Mouse (Mus musculus): ENCODE results near the gene Pitpnb. TPM values are rescaled to one million over a fixed set of nuclear protein-coding genes. Genes with fewer than 3 reads are reported as not detected.

Gene Pitpnb
- total RNA-seq, 2 experiments from 2014 or later = 74.5 to 77.7 TPM

DNA sequence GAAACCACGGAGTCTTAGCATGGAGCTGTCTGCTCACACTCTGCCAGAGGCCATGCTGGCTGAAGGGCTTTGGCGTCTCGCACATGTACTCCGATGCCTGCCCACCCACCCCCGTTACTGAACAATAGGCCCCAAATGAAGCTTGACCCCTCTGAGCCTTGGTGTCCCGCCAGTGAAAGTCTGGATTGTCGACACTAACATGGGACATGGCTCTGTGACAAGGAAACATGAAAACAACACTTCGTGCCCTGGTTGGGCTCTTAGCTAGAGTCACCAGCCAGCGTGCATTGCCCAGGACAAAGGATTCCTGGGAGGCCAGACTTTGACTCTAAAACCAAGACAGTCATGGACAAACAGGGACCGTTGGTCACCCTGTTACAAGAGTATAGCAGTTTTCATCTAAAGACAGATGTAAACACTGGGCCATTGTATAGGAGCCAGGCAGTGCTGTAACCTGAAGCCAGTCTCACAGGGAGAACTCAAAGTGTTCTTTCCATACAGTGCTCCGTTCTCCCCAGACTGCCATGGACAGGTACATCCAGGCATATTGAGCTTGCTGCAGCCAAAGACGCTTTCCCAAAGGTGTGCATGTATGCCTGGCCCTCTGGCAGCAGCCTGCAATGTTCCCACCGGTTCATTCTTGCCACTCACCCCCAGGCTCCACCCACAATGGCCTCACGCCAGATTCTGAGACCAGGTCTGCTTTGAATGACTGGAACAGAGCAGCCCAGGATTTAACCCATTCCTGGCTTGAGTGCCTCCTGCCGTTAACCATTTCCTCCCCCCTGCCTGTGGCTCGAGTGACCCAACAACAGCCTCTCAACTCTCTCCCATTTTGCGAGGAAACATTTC is 63.0 kb downstream of the Pitpnb start:
- intact Hi-C loops (cut with DNase I) = no loop called here
- DNase-seq (ENCODE audit: extremely low spot score in 1 of 2, low spot score in 2 of 2) = peak in 1 of 2 experiments; percentile 85

DNA sequence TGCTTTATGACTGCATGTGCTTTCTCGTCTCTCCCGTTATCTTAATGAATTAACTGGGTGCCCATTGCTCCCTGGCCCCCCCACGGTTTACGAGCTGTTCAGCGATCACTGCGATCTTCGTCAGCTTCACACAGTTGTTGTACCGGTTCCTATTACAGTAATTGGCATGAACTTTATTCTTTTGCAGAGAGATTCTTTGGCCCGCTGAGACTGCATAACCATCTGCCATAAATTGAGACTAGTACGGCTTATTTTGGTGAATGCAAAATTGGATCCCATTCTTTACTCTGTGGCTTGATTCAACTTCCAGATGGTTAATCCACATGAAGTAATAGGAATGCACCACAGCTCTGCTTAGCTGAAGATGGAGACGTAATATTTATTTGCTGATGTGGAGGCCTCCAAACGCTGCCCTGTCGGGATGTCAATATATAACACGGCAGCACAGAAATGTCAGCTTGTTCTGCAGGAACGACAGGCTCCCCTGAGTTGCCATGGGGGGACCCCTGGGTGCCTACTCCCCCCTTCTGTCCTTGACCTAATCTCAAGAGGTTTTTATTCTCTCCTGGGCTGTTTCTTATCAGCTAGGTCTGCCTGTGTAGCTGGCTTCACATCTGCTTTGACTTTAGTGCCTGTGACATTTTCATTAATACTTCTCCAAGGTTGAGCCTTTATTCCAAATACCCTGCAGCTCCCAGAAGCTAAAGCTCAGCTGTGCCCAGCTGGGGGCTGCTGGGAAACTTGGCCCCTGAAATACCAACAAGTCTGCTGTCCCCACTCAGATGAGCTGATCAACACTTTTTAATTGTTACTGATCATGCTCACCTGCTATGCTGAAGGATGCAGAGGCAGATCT is 63.9 kb downstream of the Pitpnb start:
- intact Hi-C loops (cut with DNase I) = no loop called here
- no peak for DNase-seq (ENCODE audit: extremely low spot score in 1 of 2, low spot score in 2 of 2)

DNA sequence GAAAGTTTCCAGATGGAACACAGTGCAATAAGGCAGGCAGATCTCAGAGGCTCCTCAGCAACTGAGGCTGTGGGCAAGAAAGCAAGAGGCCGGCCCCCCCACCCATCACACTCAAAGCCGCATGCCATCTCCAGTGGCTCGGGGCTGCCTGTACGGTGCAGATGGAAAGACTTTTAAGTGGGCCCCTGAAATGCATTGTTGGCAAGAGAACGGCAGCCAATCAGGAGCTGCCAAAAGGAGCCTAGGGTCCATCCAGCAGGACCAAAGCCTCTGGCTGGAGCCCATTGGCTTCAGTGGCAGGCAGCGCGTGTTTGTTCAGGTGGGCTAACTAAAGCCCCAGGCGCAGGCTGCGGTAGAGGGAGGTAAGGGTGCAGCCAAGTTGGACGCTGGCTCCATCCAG is 65.2 kb downstream of the Pitpnb start:
- intact Hi-C loops (cut with DNase I) = no loop called here
- DNase-seq (ENCODE audit: extremely low spot score in 1 of 2, low spot score in 2 of 2) = no peak

DNA sequence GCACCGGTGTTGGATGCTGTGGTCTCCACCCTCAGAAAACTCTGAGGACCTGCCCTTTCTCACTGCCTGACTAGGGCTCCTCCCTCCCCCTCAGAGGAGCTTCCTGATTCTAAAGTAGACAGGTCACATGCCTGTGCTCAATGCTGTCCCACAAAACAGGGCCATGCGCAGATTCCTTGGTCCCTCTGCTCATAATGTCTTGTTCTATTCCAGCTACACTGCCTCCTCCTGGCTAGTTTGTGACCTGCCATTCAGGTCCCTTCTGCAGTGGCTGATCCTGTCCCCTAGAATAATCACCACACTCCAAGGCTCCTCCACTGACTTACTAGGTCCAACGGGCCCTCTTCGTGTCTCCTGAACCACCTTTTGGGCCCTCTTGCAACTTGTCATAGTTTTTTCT is 65.6 kb downstream of the Pitpnb start:
- intact Hi-C loops (cut with DNase I) = no loop called here
- no peak for DNase-seq (ENCODE audit: extremely low spot score in 1 of 2, low spot score in 2 of 2)

DNA sequence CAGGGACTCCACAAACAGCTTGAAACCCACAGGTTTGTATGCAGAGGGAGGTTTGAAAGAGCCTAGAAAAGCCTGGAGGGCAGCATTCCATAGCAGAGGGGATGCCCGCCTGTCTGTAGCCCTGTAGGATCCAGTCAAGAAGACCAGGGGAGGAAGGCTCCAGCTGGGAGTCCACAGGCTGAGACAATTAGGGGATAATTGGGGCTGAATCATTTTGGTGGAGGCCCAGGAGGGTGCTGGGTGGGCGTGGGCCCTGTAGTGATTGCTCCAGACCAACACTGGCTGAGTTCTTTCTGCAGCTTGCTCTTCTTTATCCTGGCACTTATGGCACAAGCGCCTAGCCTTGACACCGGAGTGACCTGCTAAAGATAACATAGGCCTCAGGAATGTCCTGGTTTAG is 67.9 kb downstream of the Pitpnb start:
- intact Hi-C loops (cut with DNase I) = no loop called here

DNA sequence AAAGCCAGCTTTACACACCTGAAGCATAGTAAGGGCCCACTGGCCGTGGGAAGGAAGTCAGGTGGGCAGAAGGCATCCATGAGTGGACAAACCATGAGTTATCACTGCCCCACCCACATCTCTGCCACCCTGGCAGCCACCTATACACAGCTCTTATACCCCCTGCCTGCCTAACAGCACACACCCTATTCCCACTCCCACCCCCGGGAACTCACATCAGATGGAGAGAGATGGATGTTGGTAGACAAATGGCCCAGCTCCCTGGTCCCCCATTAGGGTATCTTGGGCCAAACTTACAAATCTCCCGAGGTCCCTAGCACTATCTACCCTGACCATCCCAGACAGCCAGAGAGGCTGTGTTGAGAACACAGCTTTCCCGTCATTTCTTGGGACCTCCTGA is 68.7 kb downstream of the Pitpnb start:
- DNase-seq (ENCODE audit: extremely low spot score in 1 of 2, low spot score in 2 of 2) = no peak
- intact Hi-C loops (cut with DNase I) = no loop called here

More for the DNA sequence above, 67.9 kb downstream of the Pitpnb start:
- no peak for DNase-seq (ENCODE audit: extremely low spot score in 1 of 2, low spot score in 2 of 2)

DNA sequence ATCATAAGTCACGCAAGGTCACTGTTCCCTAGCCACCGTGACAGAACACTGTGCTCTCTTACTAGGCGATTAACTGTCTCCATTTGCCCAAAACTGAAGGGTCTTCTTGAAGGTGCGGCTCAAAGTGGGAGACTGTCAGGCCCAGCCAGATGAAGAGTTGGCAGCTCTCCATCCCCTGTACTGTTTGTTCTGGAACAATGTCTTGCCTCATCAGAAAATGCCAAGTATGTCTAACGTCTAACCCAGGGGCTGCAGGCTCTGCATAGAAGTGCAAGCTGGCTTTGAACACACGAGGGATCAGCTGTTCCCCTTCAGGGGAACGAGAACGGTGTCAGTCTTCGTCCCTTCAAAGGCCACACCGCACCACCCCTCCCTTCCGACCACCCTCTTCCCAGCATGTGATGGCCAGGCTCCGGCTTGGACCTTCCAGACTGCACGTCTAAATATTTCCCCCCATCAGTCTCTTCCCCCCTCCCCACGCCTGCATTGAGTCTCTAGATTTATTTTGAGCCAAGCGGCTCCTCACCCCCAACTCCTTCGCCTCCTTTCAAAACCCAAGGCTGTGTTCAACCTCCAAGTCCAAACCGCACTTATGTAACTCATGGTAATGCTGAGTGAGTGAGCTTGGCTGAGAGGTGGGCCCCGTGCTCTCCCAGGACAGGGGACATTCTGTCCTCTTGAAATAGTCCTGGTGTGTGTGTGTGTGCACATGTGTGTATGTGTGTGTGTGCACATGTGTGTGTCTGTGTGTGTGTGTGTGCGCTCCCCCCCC is 71.5 kb downstream of the Pitpnb start:
- intact Hi-C loops (cut with DNase I) = no loop called here
- DNase-seq (ENCODE audit: extremely low spot score in 1 of 2, low spot score in 2 of 2) = no peak

DNA sequence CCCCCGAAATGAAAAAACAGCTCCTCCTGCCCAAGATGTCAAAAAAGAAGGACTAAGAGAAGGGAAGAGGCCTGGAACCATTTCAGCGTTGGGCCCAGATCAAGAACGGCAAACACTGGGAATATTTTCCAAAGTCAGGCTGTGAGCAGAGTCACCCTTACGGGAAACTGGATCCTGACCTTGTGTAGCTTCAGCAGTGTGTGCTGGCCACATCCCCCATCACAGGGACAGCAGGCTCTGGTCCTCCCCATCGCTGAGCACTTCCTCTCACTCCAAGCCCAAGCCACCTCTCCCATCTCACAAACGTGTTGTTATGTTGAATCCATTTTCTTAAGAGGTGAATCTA is 72.1 kb downstream of the Pitpnb start:
- DNase-seq (ENCODE audit: extremely low spot score in 1 of 2, low spot score in 2 of 2) = no peak
- intact Hi-C loops (cut with DNase I) = no loop called here

DNA sequence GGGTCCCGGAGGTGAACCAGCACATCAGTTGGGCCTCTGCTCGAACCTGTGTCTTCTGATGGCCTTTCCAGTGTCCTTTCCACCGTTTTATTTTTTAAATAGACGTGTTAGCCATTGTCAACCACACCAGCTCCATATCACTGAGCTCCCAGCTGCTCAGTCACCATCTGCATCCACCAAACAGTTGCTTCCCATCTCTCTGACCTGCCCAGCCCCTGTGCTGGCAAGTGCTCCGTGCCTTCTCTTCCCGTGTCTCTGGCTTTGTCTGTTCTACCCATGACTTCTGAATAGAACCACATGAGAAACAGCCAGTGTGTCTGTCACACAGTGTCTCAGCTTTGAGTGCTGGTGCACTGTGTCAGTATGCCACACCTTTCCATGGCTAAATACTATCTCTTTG is 74.2 kb downstream of the Pitpnb start:
- DNase-seq (ENCODE audit: extremely low spot score in 1 of 2, low spot score in 2 of 2) = no peak
- intact Hi-C loops (cut with DNase I) = no loop called here

DNA sequence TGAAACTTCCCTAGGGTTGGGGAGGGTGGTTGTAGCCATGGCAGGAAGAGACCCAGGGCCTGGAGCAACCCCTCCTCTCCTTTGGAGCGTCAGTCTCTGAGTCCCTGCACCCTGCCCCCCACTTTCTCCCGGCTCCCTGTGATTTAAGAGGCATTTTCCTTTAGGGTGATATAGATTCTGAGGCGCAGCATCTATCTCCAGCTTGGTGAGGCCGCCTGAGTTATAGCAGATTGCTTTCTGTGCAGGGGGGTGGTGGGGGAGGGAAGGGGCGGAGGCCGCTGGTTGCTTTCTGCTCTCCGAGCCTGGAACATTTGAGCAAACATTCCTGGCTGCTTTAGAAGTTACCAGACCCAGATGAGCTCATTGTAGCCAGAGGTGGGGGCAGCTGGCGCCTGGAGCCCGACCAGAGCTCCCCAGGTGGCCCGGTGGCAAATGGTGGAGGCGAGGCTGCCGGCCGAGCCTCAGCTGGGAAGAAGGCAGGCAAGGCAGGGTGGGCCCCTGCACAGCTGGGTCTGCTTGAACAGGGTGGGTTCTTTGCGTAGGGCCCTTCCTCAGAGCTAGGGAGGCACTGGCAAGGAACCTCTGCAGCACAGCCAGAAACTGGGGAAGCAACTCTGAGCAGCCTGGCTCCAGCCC is 78.0 kb downstream of the Pitpnb start:
- intact Hi-C loops (cut with DNase I) = no loop called here
- DNase-seq (ENCODE audit: extremely low spot score in 1 of 2, low spot score in 2 of 2) = no peak

DNA sequence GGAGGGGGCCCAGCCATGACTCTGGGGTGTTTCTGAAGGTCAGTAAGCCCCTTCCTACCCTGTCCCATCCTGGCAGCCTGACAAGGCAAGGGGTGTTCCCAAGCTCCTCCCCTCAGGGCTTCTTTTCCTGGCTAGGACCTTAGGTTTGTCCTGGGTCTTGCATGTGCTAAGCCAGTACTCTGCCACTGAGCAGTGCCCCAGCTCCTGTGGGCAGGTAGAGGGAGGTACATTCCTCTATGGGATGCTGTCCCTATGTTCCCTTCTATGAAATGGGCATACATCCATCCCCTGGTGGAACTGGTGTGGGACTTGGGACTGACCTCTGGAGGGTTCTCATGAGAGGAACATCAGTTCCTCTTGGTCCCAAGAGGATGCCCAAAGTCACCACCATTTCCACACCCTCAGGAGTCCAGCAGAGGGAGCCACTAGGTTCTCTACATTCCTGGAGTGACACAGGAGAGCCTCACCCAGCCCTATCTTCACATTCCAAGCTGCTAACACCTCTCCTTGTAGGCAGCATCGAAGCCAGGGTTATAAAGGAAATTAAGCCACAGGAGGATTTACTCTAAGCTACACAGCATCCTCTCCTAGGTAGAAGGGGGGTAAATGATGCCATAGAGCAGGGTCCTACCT is 79.0 kb downstream of the Pitpnb start:
- intact Hi-C loops (cut with DNase I) = no loop called here
- no peak for DNase-seq (ENCODE audit: extremely low spot score in 1 of 2, low spot score in 2 of 2)

DNA sequence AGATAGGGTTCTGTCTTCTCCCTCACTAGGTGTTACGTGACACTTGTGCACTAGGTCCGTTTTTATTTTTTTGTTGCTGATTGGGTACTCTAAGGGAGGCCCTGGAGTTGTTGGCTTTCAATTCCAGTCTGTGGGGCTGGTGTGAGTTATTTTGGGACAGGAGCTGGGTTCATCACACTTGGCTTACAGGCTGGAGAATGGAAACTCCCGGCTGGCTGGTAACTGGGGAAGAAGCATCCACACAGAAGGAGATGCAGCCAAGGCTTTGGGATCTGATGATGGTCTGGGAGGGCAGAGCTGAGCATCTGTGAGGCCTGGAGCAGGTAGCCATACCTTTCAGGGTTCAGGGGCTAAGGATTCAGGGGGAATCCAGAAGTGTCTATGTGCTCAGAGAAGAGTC is 80.1 kb downstream of the Pitpnb start:
- DNase-seq (ENCODE audit: extremely low spot score in 1 of 2, low spot score in 2 of 2) = no peak
- intact Hi-C loops (cut with DNase I) = no loop called here

DNA sequence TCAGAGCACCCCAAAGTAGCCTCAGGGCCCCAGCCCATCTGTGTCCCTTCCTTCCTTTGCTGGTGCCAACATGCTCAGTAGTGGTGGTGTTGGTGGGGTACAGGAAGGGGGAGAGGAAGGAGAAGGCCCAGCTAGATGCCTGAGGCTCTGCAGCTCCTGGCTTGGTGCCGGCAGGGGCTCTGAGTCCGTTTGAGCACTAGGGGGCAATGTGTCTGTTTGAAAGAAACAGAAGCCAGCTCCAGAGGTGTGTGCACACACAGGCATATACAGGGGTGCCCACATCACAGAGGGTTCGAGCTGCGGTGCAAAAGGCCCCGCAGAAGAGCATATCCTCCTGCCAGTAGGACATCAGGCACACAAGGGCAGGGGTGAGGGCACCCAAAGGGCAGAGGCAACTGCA is 83.6 kb downstream of the Pitpnb start:
- intact Hi-C loops (cut with DNase I) = loop anchor here (2.0 kb wide), 1 partner anchor 739 kb away; no protein-coding TSS in a partner anchor
- DNase-seq (ENCODE audit: extremely low spot score in 1 of 2, low spot score in 2 of 2) = peak; percentile 80 to 90

DNA sequence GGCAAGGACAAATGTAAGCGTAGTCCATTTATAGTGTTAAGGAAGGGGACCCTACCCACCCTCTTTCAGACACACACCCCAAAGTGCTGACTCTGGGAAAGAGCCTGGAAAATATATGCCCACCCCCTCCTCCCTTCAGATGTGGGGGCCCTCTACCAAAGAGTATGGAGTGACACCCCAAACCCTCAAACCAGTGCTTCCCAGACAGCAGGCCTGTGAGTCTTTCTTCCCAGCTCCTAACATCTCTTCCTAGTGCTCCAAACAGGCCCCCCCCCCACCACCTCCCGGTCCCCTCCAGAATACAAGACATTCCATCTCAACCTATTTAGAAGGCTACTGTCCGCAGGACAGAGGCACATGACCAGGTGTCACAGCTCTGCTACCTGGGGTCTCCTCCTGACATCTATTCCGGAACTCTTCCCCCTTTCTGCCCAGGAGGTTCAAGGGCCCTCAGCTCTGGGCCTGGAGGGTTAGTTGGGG is 84.2 kb downstream of the Pitpnb start:
- DNase-seq (ENCODE audit: extremely low spot score in 1 of 2, low spot score in 2 of 2) = no peak
- intact Hi-C loops (cut with DNase I) = loop anchor here (2.0 kb wide), 1 partner anchor 738 kb away; no protein-coding TSS in a partner anchor

DNA sequence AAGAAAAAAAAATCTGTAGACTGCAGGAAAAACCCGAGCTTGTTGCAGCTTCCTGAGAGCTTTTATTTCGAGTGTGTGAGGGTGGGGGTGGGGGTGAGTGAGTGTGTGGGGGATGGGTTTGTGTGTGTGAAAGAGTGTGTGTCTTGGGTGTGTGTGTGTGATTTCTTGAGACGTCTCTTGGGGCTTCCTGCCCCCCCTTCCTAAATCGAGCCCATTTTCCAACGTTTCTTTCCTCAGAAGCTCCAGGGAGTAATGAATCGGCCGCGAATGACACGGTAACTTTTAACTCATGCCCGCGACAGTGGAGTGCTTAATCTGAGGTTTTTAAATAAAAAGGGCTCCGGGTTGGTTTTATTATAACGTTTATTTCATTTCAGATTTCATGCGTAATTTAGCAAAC is 85.0 kb downstream of the Pitpnb start:
- intact Hi-C loops (cut with DNase I) = loop anchor here (2.0 kb wide), 1 partner anchor 737 kb away; no protein-coding TSS in a partner anchor
- no peak for DNase-seq (ENCODE audit: extremely low spot score in 1 of 2, low spot score in 2 of 2)

DNA sequence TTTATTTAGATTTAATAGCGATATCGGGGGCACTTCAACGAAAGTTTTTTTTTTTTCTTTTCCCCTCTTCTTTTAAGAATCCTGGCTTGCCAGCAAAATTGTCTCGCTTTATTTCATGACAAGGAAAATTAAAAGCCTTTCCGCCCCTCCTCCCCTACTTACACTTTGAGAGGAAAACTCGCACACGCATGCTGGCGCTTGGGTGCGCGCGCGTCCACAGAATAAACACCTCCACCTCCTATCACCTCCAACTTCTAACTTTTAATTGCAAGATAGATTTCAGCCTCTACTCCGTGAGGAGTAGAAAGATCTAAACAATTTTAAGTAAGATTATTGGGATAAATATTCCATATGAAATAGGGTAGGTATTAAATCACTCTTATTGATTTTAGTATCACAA is 85.5 kb downstream of the Pitpnb start:
- intact Hi-C loops (cut with DNase I) = loop anchor here (2.0 kb wide), 1 partner anchor 267 kb away; no protein-coding TSS in a partner anchor
- DNase-seq (ENCODE audit: extremely low spot score in 1 of 2, low spot score in 2 of 2) = no peak

DNA sequence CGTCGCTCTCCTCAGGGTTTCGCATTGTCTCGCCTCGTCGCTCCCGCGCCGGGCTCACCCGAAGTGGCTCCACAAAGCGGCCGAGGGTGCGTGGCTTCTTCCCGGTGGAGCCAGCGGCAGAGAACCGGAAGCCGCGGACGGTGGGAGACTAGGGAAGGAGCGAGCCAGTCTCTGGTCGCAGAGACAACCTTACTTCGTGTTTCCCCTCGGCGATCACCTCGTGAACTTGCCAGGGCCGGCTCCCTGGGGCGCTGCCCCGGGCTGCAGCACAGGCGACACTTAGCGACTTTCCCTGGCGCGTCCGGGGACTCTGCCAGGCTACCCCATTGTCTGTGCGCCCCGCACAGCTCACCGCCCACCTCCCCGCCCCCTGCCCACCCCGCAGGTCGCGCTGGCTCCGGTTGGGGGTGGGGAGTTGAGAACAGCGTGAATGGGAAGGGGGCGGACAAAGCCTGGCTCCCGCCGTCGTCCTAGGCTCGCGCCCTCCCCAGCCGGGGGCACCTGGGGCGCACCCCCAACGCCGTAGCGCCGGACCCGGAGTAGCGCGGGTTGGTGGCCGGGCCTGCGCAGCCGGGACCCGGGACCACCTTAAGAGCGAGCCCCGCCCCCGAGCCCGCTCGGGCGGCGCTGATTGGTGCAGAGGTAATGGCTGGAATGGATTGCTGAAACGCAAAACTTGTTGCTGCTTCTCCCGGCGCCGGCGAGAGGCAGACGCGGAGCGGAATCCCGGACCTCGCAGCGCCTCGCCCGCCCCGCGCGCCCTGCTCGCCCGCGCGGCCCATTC is 86.2 kb downstream of the Pitpnb start, which contains the start of gene Mn1:
Gene Mn1 (plus strand): TSS at position 772 of the 784 bp plus-strand sequence.
- DNase-seq (ENCODE audit: extremely low spot score in 1 of 2, low spot score in 2 of 2) = peak; percentile 92 to 93
- intact Hi-C loops (cut with DNase I) = loop anchor here (2.0 kb wide), 1 partner anchor 266 kb away; no protein-coding TSS in a partner anchor
